Mouse (Mus musculus) brown adipose tissue, adult 24 weeks (tissue): ENCODE data around the gene Gm49336. TPM values are rescaled to one million over a fixed set of nuclear protein-coding genes. Genes with fewer than 3 reads are reported as not detected.

Experiments
- H3K27ac ChIP-seq: fragments of 200-500 bp; replicated peaks from 2 replicates; pipeline ENCODE4 v1.5.1; 2012; ENCODE audit warnings: low read depth, mild to moderate bottlenecking, low read length
- H3K4me1 ChIP-seq: fragments of 200-500 bp; 2 replicates; pipeline ENCODE4 v1.6.1; 2012; ENCODE audit warnings: low read length, mixed read lengths; ENCODE audit not compliant: control insufficient read depth, insufficient read depth, insufficient read length
- H3K4me3 ChIP-seq: fragments of 200-500 bp; 2 replicates; pipeline ENCODE4 v1.5.1; 2012; ENCODE audit warnings: low read depth, mild to moderate bottlenecking, low read length, moderate library complexity; ENCODE audit not compliant: insufficient read depth
- polyA plus RNA-seq: library from polyadenylated mRNA; stranded (reverse); fragments of >200 nt; gene quantifications from 2 replicates; pipeline ENCODE4 v1.2.4, GENCODE M21; 2012; ENCODE audit not compliant: missing spikeins, insufficient read depth, insufficient read length

Gene Gm49336
- polyA plus RNA-seq, 1 experiment, result 9.5 TPM

- Histone ChIP-seq H3K4me1 (no peaks in the 10 kb centered on the region), H3K27ac (no peak overlapping the region), H3K4me3 (no peak overlapping the region)
Observed at GRCm38 (mm10) chr14:60194606-60195005, 56.7 kb downstream of the Gm49336 start.

GRCm38 (mm10) chr14:60189771-60190170, 61.5 kb downstream of the Gm49336 start:
- Histone ChIP-seq H3K4me1 (no peaks in the 10 kb centered on the region), H3K4me3 (no peak overlapping the region), H3K27ac (no peak overlapping the region)

GRCm38 (mm10) chr14:60188201-60188825, 63.0 kb downstream of the Gm49336 start:
- H3K4me1 ChIP-seq, result no peaks in the 10 kb centered on the region
- H3K27ac ChIP-seq, result no peak overlapping the region
- H3K4me3 ChIP-seq, result no peak overlapping the region

- no peak overlapping the region for H3K4me3 ChIP-seq
- no peaks in the 10 kb centered on the region for H3K4me1 ChIP-seq
- H3K27ac ChIP-seq, result no peak overlapping the region
Observed at GRCm38 (mm10) chr14:60181306-60181705, 70.0 kb downstream of the Gm49336 start.

- Histone ChIP-seq H3K27ac (no peak overlapping the region), H3K4me1 (no peaks in the 10 kb centered on the region), H3K4me3 (no peak overlapping the region)
Observed at GRCm38 (mm10) chr14:60178571-60178955, 72.7 kb downstream of the Gm49336 start.

GRCm38 (mm10) chr14:60177614-60178570, 73.4 kb downstream of the Gm49336 start:
- Histone ChIP-seq H3K4me3 (peak overlapping the region; percentile 51), H3K27ac (no peak overlapping the region), H3K4me1 (no peaks in the 10 kb centered on the region)

- H3K4me1 ChIP-seq, result no peaks in the 10 kb centered on the region
- no peak overlapping the region for H3K27ac ChIP-seq
- peak overlapping the region; percentile 51 for H3K4me3 ChIP-seq
Observed at GRCm38 (mm10) chr14:60176891-60177613, 74.3 kb downstream of the Gm49336 start.

GRCm38 (mm10) chr14:60176469-60176890, 74.8 kb downstream of the Gm49336 start:
- Histone ChIP-seq H3K4me3 (peak overlapping the region; percentile 51), H3K27ac (no peak overlapping the region), H3K4me1 (no peaks in the 10 kb centered on the region)

GRCm38 (mm10) chr14:60172286-60173055, 78.8 kb downstream of the Gm49336 start:
- no peaks in the 10 kb centered on the region for H3K4me1 ChIP-seq
- H3K4me3 ChIP-seq, result no peak overlapping the region
- H3K27ac ChIP-seq, result no peak overlapping the region

- no peaks in the 10 kb centered on the region for H3K4me1 ChIP-seq
- no peak overlapping the region for H3K27ac ChIP-seq
- no peak overlapping the region for H3K4me3 ChIP-seq
Observed at GRCm38 (mm10) chr14:60170845-60171610, 80.3 kb downstream of the Gm49336 start.

- Histone ChIP-seq H3K4me3 (no peak overlapping the region), H3K4me1 (no peaks in the 10 kb centered on the region), H3K27ac (no peak overlapping the region)
Observed at GRCm38 (mm10) chr14:60163367-60163766, 87.9 kb downstream of the Gm49336 start.
